18 mouse cellular contexts compared by ENCODE assay signal in the genomic region with DNA sequence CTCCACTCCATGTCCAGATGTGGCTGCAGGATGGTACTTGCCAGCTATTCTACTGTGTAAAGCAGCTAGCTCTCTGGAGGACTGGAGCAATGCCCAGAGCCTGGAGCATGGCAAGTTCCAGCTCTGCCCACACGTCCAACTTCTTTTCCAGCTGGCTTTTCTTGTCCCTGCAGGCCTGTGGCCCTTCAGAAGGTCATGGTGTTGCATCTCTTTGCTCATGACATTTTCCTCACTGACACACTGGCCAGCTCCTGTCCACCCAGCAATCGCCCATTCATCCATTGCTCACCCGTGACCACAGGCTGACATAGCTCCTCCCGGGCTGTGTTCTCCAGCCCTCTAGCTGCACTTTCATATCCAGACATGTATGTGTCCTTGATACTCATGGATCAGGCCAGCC. TPM values are rescaled to one million over a fixed set of nuclear protein-coding genes. Genes with fewer than 3 reads are reported as not detected.
"Had no signal": no experiment of that assay in that cellular context is flagged by ENCODE, and none has a peak within 500 bp of the region (broad histone marks: within the 10 kb centered on the region; RNA-seq: fewer than 3 reads in every experiment).

No protein-coding gene starts in this region.

- H3K27me3 ChIP-seq: neural tube, embryonic 15.5 days had no signal

- H3K4me2 ChIP-seq: limb, embryonic 12.5 days; liver, embryonic 13.5 days; lung, embryonic 15.5 days; midbrain, embryonic 13.5 days; neural tube, embryonic 15.5 days had no signal

- ATAC-seq: liver, postnatal 0 days; midbrain, embryonic 13.5 days had no signal

- H3K36me3 ChIP-seq: limb, embryonic 12.5 days; liver, embryonic 13.5 days; lung, embryonic 15.5 days; midbrain, embryonic 13.5 days; neural tube, embryonic 15.5 days had no signal

- H3K9me3 ChIP-seq: limb, embryonic 12.5 days; liver, embryonic 13.5 days; lung, embryonic 15.5 days; midbrain, embryonic 13.5 days; neural tube, embryonic 15.5 days had no signal

- H3K9ac ChIP-seq: limb, embryonic 12.5 days; liver, embryonic 13.5 days; liver, postnatal 0 days; lung, embryonic 15.5 days; midbrain, embryonic 13.5 days; neural tube, embryonic 15.5 days had no signal

- H3K4me1 ChIP-seq: liver, embryonic 13.5 days had no signal

- DNase-seq: kidney, postnatal 36 days; layer of hippocampus, adult 9-11 months; layer of hippocampus, postnatal 36 days; liver; liver, embryonic 13.5 days; liver, postnatal 0 days; lung, postnatal 14 days; retina, postnatal 1 day; right cerebral cortex, postnatal 4 days; spleen, adult 18-20 months; thymus, postnatal 36 days had no signal

- H3K27ac ChIP-seq: limb, embryonic 12.5 days; liver, embryonic 13.5 days; lung, embryonic 15.5 days; macrophage; midbrain, embryonic 13.5 days; neural tube, embryonic 15.5 days had no signal

- H3K4me3 ChIP-seq: limb, embryonic 12.5 days; liver, embryonic 13.5 days; lung, embryonic 15.5 days; midbrain, embryonic 13.5 days; myocyte; neural tube, embryonic 15.5 days had no signal

RNA-seq across cellular contexts. Expression of gene Bmper, which starts 20.4 kb away (rescaled TPM):
- total RNA-seq: megakaryocyte-erythroid progenitor cell, adult 5-6 weeks had no signal
- polyA plus RNA-seq: macrophage had no signal
